Mouse (Mus musculus) CH12.LX (cell line): Measurements from ENCODE around the gene Olfr524. TPM values are rescaled to one million over a fixed set of nuclear protein-coding genes. Genes with fewer than 3 reads are reported as not detected.

Experiments
- DNase-seq: peaks from one replicate; pipeline ENCODE4 v3.0.0-alpha.2; 2013; ENCODE audit errors: extremely low read depth
- H3K27ac ChIP-seq: 2 replicates; pipeline ENCODE4 v1.5.1; 2012; ENCODE audit warnings: low read depth, mild to moderate bottlenecking, control low read depth, moderate library complexity; ENCODE audit not compliant: insufficient read depth
- H3K27me3 ChIP-seq: replicated peaks from 2 replicates; pipeline ENCODE3; 2012; ENCODE audit warnings: inconsistent platforms
- H3K36me3 ChIP-seq, 2 experiments: replicated peaks in 1 of 2; 2 replicates each; pipeline versions ENCODE3 to v1.6.1; 2012; ENCODE audit warnings: inconsistent platforms in 1 of 2, low read length in 1 of 2, mild to moderate bottlenecking in 1 of 2, mixed read lengths in 1 of 2, moderate library complexity in 1 of 2; ENCODE audit not compliant: control insufficient read depth in 1 of 2, insufficient read depth in 1 of 2
- H3K4me1 ChIP-seq, 2 experiments: 2 replicates each; pipeline ENCODE4 v1.6.1; 2012; ENCODE audit warnings: inconsistent platforms in 1 of 2, moderate library complexity in 1 of 2; ENCODE audit not compliant: insufficient read depth in 2 of 2, control insufficient read depth in 1 of 2
- H3K4me2 ChIP-seq: 2 replicates; pipeline ENCODE4 v1.6.1; 2012; ENCODE audit warnings: low read depth, mild to moderate bottlenecking, control low read depth; ENCODE audit not compliant: poor library complexity, insufficient read depth, severe bottlenecking
- H3K4me3 ChIP-seq, 3 experiments: fragments of 150-350 bp in 1 of 3; sonication (generic) in 1 of 3; replicated peaks in 1 of 3; 2 replicates each; pipeline versions ENCODE3 to v1.5.1; 2011 to 2012; ENCODE audit warnings: low read depth in 2 of 3, low read length in 2 of 3, mild to moderate bottlenecking in 2 of 3, moderate library complexity in 2 of 3, control low read depth in 1 of 3, improper control_type of control experiment in 1 of 3, inconsistent platforms in 1 of 3, mixed read lengths in 1 of 3; ENCODE audit not compliant: poor library complexity in 1 of 3
- H3K79me2 ChIP-seq: replicated peaks from 2 replicates; pipeline ENCODE4 v1.6.1; 2012; ENCODE audit warnings: mild to moderate bottlenecking, moderate library complexity; ENCODE audit not compliant: control insufficient read depth, poor library complexity, insufficient read depth, severe bottlenecking; ENCODE audit errors: extremely low read depth
- H3K9ac ChIP-seq: 2 replicates; pipeline ENCODE4 v1.6.1; 2012; ENCODE audit warnings: low read depth, mild to moderate bottlenecking, control low read depth, moderate library complexity; ENCODE audit not compliant: insufficient read depth
- H3K9me3 ChIP-seq: replicated peaks from 2 replicates; pipeline ENCODE3; 2012; ENCODE audit warnings: low read length, inconsistent platforms, mixed read lengths
- BHLHE40 ChIP-seq: IDR thresholded peaks from 2 replicates; pipeline ENCODE4 v1.6.1; 2011; ENCODE audit warnings: mild to moderate bottlenecking, low read depth, low read length, improper control_type of control experiment
- CHD1 ChIP-seq: IDR thresholded peaks from 2 replicates; pipeline ENCODE4 v1.6.1; 2012; ENCODE audit warnings: low read depth, low read length, improper control_type of control experiment, inconsistent platforms
- CHD2 ChIP-seq: IDR thresholded peaks from 2 replicates; pipeline ENCODE4 v1.6.1; 2011; ENCODE audit warnings: low read length, improper control_type of control experiment
- CTCF ChIP-seq, 2 experiments: IDR thresholded peaks in 1 of 2; conservative IDR thresholded peaks in 1 of 2; 2 replicates each; pipeline ENCODE4 v1.5.1; 2011 to 2012; ENCODE audit warnings: low read depth in 2 of 2, low read length in 2 of 2, improper control_type of control experiment in 1 of 2, inconsistent platforms in 1 of 2, mild to moderate bottlenecking in 1 of 2, moderate library complexity in 1 of 2
- GABPA ChIP-seq: IDR thresholded peaks from 2 replicates; pipeline ENCODE4 v1.6.1; 2012; ENCODE audit warnings: low read depth, low read length, improper control_type of control experiment, inconsistent platforms; ENCODE audit not compliant: insufficient replicate concordance
- IRF4 ChIP-seq: IDR thresholded peaks from 2 replicates; pipeline ENCODE4 v1.6.1; 2014; ENCODE audit warnings: low read depth, mild to moderate bottlenecking, inconsistent platforms, low read length, improper control_type of control experiment
- JUN ChIP-seq: IDR thresholded peaks from 2 replicates; pipeline ENCODE4 v1.6.1; 2011; ENCODE audit warnings: low read depth, mild to moderate bottlenecking, low read length, improper control_type of control experiment, moderate library complexity; ENCODE audit not compliant: insufficient read depth
- JUND ChIP-seq: conservative IDR thresholded peaks from 2 replicates; pipeline ENCODE4 v1.6.1; 2011; ENCODE audit warnings: low read depth, low read length, improper control_type of control experiment
- KAT2A ChIP-seq: IDR thresholded peaks from 2 replicates; pipeline ENCODE4 v1.6.1; 2012; ENCODE audit warnings: low read length, improper control_type of control experiment, inconsistent platforms; ENCODE audit not compliant: insufficient replicate concordance
- MAFK ChIP-seq: IDR thresholded peaks from 2 replicates; pipeline ENCODE4 v1.6.1; 2011; ENCODE audit warnings: low read length, improper control_type of control experiment; ENCODE audit not compliant: insufficient replicate concordance
- MAX ChIP-seq: IDR thresholded peaks from 2 replicates; pipeline ENCODE4 v1.6.1; 2011; ENCODE audit warnings: low read length, improper control_type of control experiment
- MAZ ChIP-seq: IDR thresholded peaks from 2 replicates; pipeline ENCODE4 v1.6.1; 2012; ENCODE audit warnings: low read depth, mild to moderate bottlenecking, inconsistent platforms, low read length, improper control_type of control experiment, moderate library complexity
- MEF2A ChIP-seq: IDR thresholded peaks from 2 replicates; pipeline ENCODE4 v1.6.1; 2014; ENCODE audit warnings: low read depth, mild to moderate bottlenecking, inconsistent platforms, low read length, improper control_type of control experiment, borderline replicate concordance
- MXI1 ChIP-seq: IDR thresholded peaks from 2 replicates; pipeline ENCODE4 v1.6.1; 2011; ENCODE audit warnings: mild to moderate bottlenecking, low read depth, low read length, improper control_type of control experiment
- MYC ChIP-seq: IDR thresholded peaks from 2 replicates; pipeline ENCODE4 v1.6.1; 2011; ENCODE audit warnings: low read depth, mild to moderate bottlenecking, improper control_type of control experiment, low read length
- NELFE ChIP-seq: IDR thresholded peaks from 2 replicates; pipeline ENCODE4 v1.6.1; 2011; ENCODE audit warnings: low read depth, low read length, improper control_type of control experiment
- NRF1 ChIP-seq: IDR thresholded peaks from 2 replicates; pipeline ENCODE4 v1.6.1; 2014; ENCODE audit warnings: low read depth, mild to moderate bottlenecking, inconsistent platforms, low read length, improper control_type of control experiment, moderate library complexity
- POLR2AphosphoS2 ChIP-seq: IDR thresholded peaks from 2 replicates; pipeline ENCODE4 v1.6.1; 2011; ENCODE audit warnings: low read depth, low read length, improper control_type of control experiment
- RCOR1 ChIP-seq: conservative IDR thresholded peaks from 2 replicates; pipeline ENCODE4 v1.6.1; 2012; ENCODE audit warnings: low read depth, mild to moderate bottlenecking, inconsistent platforms, low read length, improper control_type of control experiment
- TCF12 ChIP-seq: IDR thresholded peaks from 2 replicates; pipeline ENCODE4 v1.6.1; 2014; ENCODE audit warnings: low read depth, mild to moderate bottlenecking, inconsistent platforms, low read length, improper control_type of control experiment
- UBTF ChIP-seq: IDR thresholded peaks from 2 replicates; pipeline ENCODE4 v1.6.1; 2012; ENCODE audit warnings: low read depth, mild to moderate bottlenecking, inconsistent platforms, low read length, improper control_type of control experiment, moderate library complexity
- USF1 ChIP-seq: IDR thresholded peaks from 2 replicates; pipeline ENCODE4 v1.6.1; 2014; ENCODE audit warnings: low read depth, mild to moderate bottlenecking, inconsistent platforms, low read length, improper control_type of control experiment
- USF2 ChIP-seq: conservative IDR thresholded peaks from 2 replicates; pipeline ENCODE4 v1.6.1; 2011; ENCODE audit warnings: low read depth, low read length, improper control_type of control experiment
- ZMIZ1 ChIP-seq: IDR thresholded peaks from 2 replicates; pipeline ENCODE4 v1.6.1; 2012; ENCODE audit warnings: low read depth, mild to moderate bottlenecking, inconsistent platforms, low read length, improper control_type of control experiment
- dilution Hi-C: fragments of 300-500 bp; cut with MboI; formaldehyde crosslinking; loops from 2 replicates; pipeline ENCODE4 v1.14.3; 2020; ENCODE audit warnings: low sequenced_read_pairs; ENCODE audit not compliant: extremely low pct_unique_long_range_greater_than_20kb, extremely low pct_ligation_motif_present
- in situ Hi-C: fragments of 300-500 bp; cut with MboI; formaldehyde crosslinking; loops from 3 replicates; pipeline ENCODE4 v1.14.3; 2019; ENCODE audit warnings: low sequenced_read_pairs, low pct_ligation_motif_present, low pct_unique_long_range_greater_than_20kb, mixed read lengths
- polyA plus RNA-seq: library from polyadenylated mRNA; unstranded; fragments of >175 nt; gene quantifications from 2 replicates; pipeline ENCODE4 v1.2.1, GENCODE M21; 2012; ENCODE audit warnings: low read depth; ENCODE audit not compliant: insufficient read length
- total RNA-seq, 2 experiments: library from RNA; depleted of rRNA; stranded (reverse); fragments of 300-350 nt in 1 of 2; fragments of >200 nt in 1 of 2; gene quantifications; 2 replicates each; pipeline ENCODE4 v1.2.3; 2012 to 2014

Gene Olfr524
- total and polyA plus RNA-seq, 3 experiments = not detected

DNA sequence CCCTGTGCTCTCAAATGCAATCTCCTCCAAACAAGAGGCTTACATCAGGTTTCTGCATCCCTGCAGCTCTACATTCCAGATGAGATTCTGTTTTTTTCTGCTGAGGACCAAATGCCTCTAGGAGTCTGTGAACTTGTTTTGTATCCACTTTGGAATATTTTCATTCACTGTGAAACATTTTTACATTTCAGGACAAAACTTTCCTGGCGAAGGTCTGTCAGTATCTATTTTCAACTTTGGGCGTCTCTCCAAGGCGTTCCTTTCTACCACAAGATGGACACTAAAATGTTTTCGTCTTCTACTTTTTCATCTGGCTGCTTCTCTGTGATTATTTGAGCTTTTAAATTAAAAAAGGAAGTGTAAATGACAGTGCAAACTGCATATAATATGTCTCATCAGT lies 11.7 kb downstream of the Olfr524 start:
- H3K9me3 ChIP-seq = no peaks in the 10 kb centered on the region
- no peak overlapping the region for H3K9ac ChIP-seq
- no peak for DNase-seq
- H3K4me3 ChIP-seq = no peak overlapping the region
- in situ Hi-C loops (loop anchor here (25.0 kb wide), 1 partner anchor 593 kb away; the partner anchor contains the start of gene Syce1), dilution Hi-C loops (no loop called here)
- no peak for TF ChIP-seq NELFE
- TF ChIP-seq POLR2AphosphoS2 = no peak
- TF ChIP-seq MAFK = no peak
- TF ChIP-seq USF1 = no peak
- no peak for TF ChIP-seq BHLHE40
- no peak for TF ChIP-seq MYC
- no peak for TF ChIP-seq JUN
- no peak for TF ChIP-seq TCF12
- TF ChIP-seq USF2 = no peak
- no peak for TF ChIP-seq MEF2A
- TF ChIP-seq KAT2A = no peak
- TF ChIP-seq MAX = no peak
- TF ChIP-seq JUND = no peak
- no peak for TF ChIP-seq IRF4
- no peak for TF ChIP-seq MXI1
- TF ChIP-seq NRF1 = no peak
- H3K27me3 ChIP-seq = peaks cover 88% of the 10 kb centered on the region
- H3K79me2 ChIP-seq = no peaks in the 10 kb centered on the region
- no peak overlapping the region for H3K27ac ChIP-seq
- no peaks in the 10 kb centered on the region for H3K36me3 ChIP-seq
- H3K4me2 ChIP-seq = no peak overlapping the region
- no peaks in the 10 kb centered on the region for H3K4me1 ChIP-seq

DNA sequence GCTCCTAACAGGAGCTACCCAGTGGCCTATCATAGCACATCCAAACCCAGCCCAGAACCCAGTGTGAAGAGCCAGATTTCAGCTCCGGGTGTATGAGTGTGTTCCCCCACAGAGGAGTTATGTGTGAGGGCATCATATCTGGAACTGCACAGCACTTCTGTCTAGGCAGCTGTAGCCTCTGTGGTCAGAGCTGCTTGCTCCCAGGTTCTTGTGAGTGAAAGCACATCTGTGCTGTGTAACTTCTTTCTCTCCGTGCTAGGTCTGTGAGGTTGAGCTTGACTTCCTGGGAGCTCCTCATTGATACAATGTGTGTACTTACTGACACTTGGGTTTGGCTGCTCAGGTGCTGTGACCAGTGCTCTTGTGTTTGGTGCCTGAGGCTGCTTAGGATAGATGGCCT lies 12.9 kb downstream of the Olfr524 start:
- dilution Hi-C loops = no loop called here
- H3K4me2 ChIP-seq = no peak overlapping the region
- in situ Hi-C loops = loop anchor here (25.0 kb wide), 1 partner anchor 594 kb away; the partner anchor contains the start of gene Syce1
- TF ChIP-seq UBTF = no peak
- TF ChIP-seq ZMIZ1 = no peak
- TF ChIP-seq GABPA = no peak
- TF ChIP-seq CTCF (conservative IDR thresholded peaks at IDR 0.05 in 1 of 2, IDR thresholded peaks at IDR 0.05 in 1 of 2; ENCODE audit: low read depth in 2 of 2, low read length in 2 of 2) = no peak
- no peak for TF ChIP-seq CHD1
- TF ChIP-seq CHD2 = no peak
- no peak for TF ChIP-seq USF2
- TF ChIP-seq RCOR1 = no peak
- no peak for TF ChIP-seq JUND
- TF ChIP-seq MAFK = no peak
- no peak for TF ChIP-seq MAZ
- no peak for TF ChIP-seq POLR2AphosphoS2
- H3K36me3 ChIP-seq = no peaks in the 10 kb centered on the region
- H3K27ac ChIP-seq = no peak overlapping the region
- no peaks in the 10 kb centered on the region for H3K9me3 ChIP-seq
- H3K4me1 ChIP-seq = no peaks in the 10 kb centered on the region
- no peak overlapping the region for H3K9ac ChIP-seq
- H3K4me3 ChIP-seq = no peak overlapping the region
- DNase-seq = no peak
- peaks cover 83% of the 10 kb centered on the region for H3K27me3 ChIP-seq
- no peaks in the 10 kb centered on the region for H3K79me2 ChIP-seq
